In genomic region chr3:59531311-59531834, GRCm38 (mm10) we compare ENCODE assay signal across 17 mouse cellular contexts.
"Had no signal": no experiment of that assay in that cellular context is flagged by ENCODE, and none has a peak within 500 bp of the region (broad histone marks: within the 10 kb centered on the region; RNA-seq: fewer than 3 reads in every experiment).

No protein-coding gene starts in this region.

- H3K4me2 ChIP-seq: neural tube, embryonic 12.5 days; neural tube, embryonic 13.5 days; neural tube, embryonic 15.5 days; stomach, embryonic 15.5 days had no signal

- H3K4me1 ChIP-seq: neural tube, embryonic 12.5 days; neural tube, embryonic 13.5 days; neural tube, embryonic 15.5 days; stomach, embryonic 15.5 days had no signal

- H3K36me3 ChIP-seq: neural tube, embryonic 12.5 days; neural tube, embryonic 13.5 days; neural tube, embryonic 15.5 days; stomach, embryonic 15.5 days had no signal

- H3K27ac ChIP-seq: neural tube, embryonic 12.5 days; neural tube, embryonic 13.5 days; neural tube, embryonic 15.5 days; stomach, embryonic 15.5 days; stomach, postnatal 0 days had no signal

- H3K27me3 ChIP-seq: neural tube, embryonic 12.5 days; neural tube, embryonic 13.5 days; neural tube, embryonic 15.5 days; stomach, embryonic 15.5 days had no signal

- H3K9me3 ChIP-seq: neural tube, embryonic 12.5 days; neural tube, embryonic 13.5 days; neural tube, embryonic 15.5 days; stomach, embryonic 15.5 days had no signal

- H3K9ac ChIP-seq: neural tube, embryonic 12.5 days; neural tube, embryonic 13.5 days; neural tube, embryonic 15.5 days; stomach, embryonic 15.5 days had no signal

- H3K4me3 ChIP-seq: neural tube, embryonic 12.5 days; neural tube, embryonic 13.5 days; neural tube, embryonic 15.5 days; stomach, embryonic 15.5 days had no signal

- DNase-seq: retina, postnatal 1 day; right cerebral cortex, adult 18-20 months; right cerebral cortex, postnatal 14 days; right cerebral cortex, postnatal 25 days; right cerebral cortex, postnatal 4 days; spleen, adult 18-20 months; thymus, adult 18-20 months; thymus, adult 2 months; thymus, postnatal 14 days; thymus, postnatal 25 days; thymus, postnatal 36 days; thymus, postnatal 4 days had no signal
